Mouse (Mus musculus) midbrain, embryonic 13.5 days (tissue): Measurements from ENCODE around the gene Med23. TPM values are rescaled to one million over a fixed set of nuclear protein-coding genes. Genes with fewer than 3 reads are reported as not detected.

ENCODE experiments used
- ATAC-seq: fragments of 200-750 bp; cut with Nextera tagmentation; 2 replicates; pipeline ENCODE4 v1.8.0; 2017; ENCODE audit warnings: mild to moderate bottlenecking, moderate TSS enrichment, moderate library complexity
- H3K27ac ChIP-seq: fragments of 300-500 bp; sonication (generic); 2 replicates; pipeline ENCODE4 v1.5.1; 2015; ENCODE audit warnings: inconsistent platforms, mild to moderate bottlenecking, moderate library complexity
- H3K27me3 ChIP-seq: fragments of 300-500 bp; sonication (generic); 2 replicates; pipeline ENCODE4 v1.6.1; 2015; ENCODE audit warnings: mild to moderate bottlenecking, inconsistent platforms
- H3K36me3 ChIP-seq: fragments of 300-500 bp; sonication (generic); 2 replicates; pipeline ENCODE4 v1.6.1; 2015; ENCODE audit warnings: mild to moderate bottlenecking, inconsistent platforms
- H3K4me1 ChIP-seq: fragments of 300-500 bp; sonication (generic); replicated peaks from 2 replicates; pipeline ENCODE4 v1.6.1; 2015; ENCODE audit warnings: inconsistent platforms
- H3K4me2 ChIP-seq: fragments of 300-500 bp; sonication (generic); replicated peaks from 2 replicates; pipeline ENCODE4 v1.6.1; 2015; ENCODE audit warnings: moderate library complexity, mild to moderate bottlenecking, inconsistent platforms
- H3K4me3 ChIP-seq: fragments of 300-500 bp; sonication (generic); replicated peaks from 2 replicates; pipeline ENCODE4 v1.5.1; 2015; ENCODE audit warnings: mild to moderate bottlenecking, inconsistent platforms
- H3K9ac ChIP-seq: fragments of 300-500 bp; sonication (generic); replicated peaks from 2 replicates; pipeline ENCODE4 v1.6.1; 2015; ENCODE audit warnings: mild to moderate bottlenecking, inconsistent platforms
- H3K9me3 ChIP-seq: fragments of 300-500 bp; sonication (generic); 2 replicates; pipeline ENCODE4 v1.6.1; 2016; ENCODE audit warnings: mild to moderate bottlenecking, inconsistent platforms
- WGBS: fragments of 180-500 bp; shearing (Covaris S2); methylation state at CpG from one replicate; pipeline ENCODE4 v1.1.7; 2015; 5-methylcytosine and 5-hydroxymethylcytosine counted together
- polyA plus RNA-seq: library from polyadenylated mRNA; unstranded; fragments of >200 nt; fragmentation: Nextera tagmentation; extraction: Ambion mirVana; gene quantifications from 2 replicates; pipeline ENCODE4 v1.2.1, GENCODE M21; 2015

Gene Med23
- polyA plus RNA-seq, result 30.5 and 32.8 TPM in 2 replicates

DNA sequence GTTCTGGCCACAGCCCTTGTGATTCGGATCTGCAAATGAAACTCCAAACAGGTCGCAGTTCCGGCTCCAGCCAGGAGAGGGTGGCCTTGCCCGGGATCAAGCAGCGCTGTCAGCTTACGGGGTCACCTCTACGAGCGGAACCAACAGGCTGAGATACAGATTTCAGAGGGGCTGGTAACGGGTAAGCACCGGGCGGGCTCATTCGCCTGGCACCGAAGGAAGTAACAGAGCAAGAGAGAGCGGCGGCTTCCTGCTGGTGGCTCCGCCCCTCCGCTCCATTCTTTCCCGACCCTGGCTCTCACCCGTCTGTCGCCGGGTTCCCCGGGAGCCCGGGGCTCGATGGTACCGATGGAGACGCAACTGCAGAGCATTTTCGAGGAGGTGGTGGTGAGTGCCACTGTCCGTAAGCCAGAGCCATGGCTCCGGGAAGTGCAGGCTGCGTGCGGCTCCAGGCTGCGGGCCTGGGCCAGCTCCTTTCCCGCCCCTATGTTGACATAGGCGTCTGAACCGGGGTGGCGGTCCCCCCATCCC lies at the start of gene Med23:
Gene Med23, plus strand, starts transcription at position 227 of the 531 bp plus-strand sequence.
- Histone ChIP-seq H3K9ac (peak within 1 kb of the TSS; percentile 92), H3K4me2 (peak within 1 kb of the TSS; percentile 71), H3K36me3 (peaks cover 30% of the 10 kb centered on the region), H3K4me3 (peak within 1 kb of the TSS; percentile 90), H3K27ac (peak within 1 kb of the TSS; percentile 39), H3K27me3 (no peaks in the 10 kb centered on the region), H3K4me1 (peaks cover 3% of the 10 kb centered on the region), H3K9me3 (no peaks in the 10 kb centered on the region)
- WGBS, result under 1% methylated on average over 36 of the region's 36 CpGs
- peak; percentile 100 for ATAC-seq

DNA sequence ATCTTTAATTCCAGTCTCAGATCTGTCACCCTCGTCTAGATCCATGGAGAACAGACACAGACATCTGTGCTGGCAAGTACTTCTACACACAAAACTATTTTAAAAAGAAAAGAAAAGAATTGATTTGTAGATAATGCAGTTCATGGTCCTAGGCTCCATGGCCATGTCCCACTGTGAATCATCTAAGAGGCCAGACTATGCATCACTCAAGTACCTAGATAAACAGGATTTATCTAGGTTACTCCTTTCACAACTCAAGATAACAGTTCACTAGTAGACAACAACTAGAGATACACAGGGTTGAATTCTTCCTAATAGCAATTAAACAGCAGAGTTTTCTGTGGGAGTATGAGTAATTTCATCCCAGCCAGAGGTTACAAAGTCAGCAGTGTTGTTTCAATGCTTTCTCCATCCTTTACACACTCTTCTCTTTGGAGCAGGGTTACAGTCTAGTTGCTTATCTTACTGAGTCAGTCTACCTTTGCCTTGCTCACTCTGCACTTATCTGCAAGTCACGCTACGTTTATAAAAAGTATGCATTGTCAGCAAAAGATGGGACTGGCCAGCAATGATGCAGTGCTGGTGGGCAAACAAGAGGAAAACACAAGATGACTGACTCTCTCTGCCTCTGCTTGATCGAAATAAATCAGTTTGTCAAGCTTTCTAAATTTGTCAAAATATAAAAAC lies 47.7 kb upstream of the Med23 start:
- peaks cover 8% of the 10 kb centered on the region for H3K4me1 ChIP-seq
- no peak overlapping the region for H3K27ac ChIP-seq
- H3K4me3 ChIP-seq, result no peak overlapping the region
- no peaks in the 10 kb centered on the region for H3K27me3 ChIP-seq
- no peak for ATAC-seq
- no peaks in the 10 kb centered on the region for H3K9me3 ChIP-seq
- H3K4me2 ChIP-seq, result no peak overlapping the region
- H3K36me3 ChIP-seq, result no peaks in the 10 kb centered on the region; the same call in 1 of the 2 replicates
- 88% methylated on average over 4 of the region's 4 CpGs for WGBS
- H3K9ac ChIP-seq, result no peak overlapping the region

DNA sequence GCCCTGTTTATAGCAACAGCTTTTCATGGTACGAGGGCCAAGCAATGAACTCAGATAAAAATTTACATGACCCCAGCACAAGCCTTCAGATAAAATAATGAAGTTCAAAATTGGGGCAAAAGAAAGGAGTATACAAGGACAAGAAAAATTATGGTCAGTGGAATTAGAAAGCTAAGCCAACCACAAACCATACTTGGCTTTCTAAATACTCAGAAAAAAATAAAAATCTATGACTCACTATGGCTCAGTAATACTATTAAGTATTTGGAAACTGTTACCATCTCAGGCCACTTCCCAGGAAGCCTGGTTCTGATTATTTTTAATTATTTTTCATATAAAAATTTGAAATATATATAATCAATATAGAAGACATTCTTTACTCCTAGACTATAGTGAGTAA lies 46.9 kb upstream of the Med23 start:
- H3K36me3 ChIP-seq, result no peaks in the 10 kb centered on the region; the same call in 1 of the 2 replicates
- peaks cover 8% of the 10 kb centered on the region for H3K4me1 ChIP-seq
- H3K9me3 ChIP-seq, result no peaks in the 10 kb centered on the region
- no peak overlapping the region for H3K9ac ChIP-seq
- ATAC-seq, result no peak
- H3K4me2 ChIP-seq, result no peak overlapping the region
- 97% methylated on average over 1 of the region's 1 CpGs for WGBS
- no peak overlapping the region for H3K27ac ChIP-seq
- H3K4me3 ChIP-seq, result no peak overlapping the region
- no peaks in the 10 kb centered on the region for H3K27me3 ChIP-seq

DNA sequence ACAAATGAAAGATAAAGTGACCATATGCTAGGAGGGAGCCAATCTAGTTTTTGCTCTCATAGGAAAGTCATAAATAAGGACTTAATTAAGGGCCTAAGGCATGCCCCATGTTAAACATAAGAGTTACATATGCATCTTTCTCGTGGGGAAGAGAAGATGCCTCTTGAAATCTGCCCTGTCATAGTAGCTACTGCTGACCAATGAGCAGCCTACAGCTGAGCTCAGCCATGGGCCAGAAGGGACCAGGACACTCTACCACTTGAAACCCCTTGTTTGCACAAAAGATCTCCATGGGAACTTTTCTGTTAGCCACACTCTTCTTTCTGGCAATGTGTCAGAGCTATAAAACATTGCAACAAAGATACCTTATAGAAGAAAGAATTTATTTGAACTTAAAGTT lies 46.5 kb upstream of the Med23 start:
- 54% methylated on average over 1 of the region's 1 CpGs for WGBS
- Histone ChIP-seq H3K4me2 (no peak overlapping the region), H3K4me1 (peaks cover 8% of the 10 kb centered on the region), H3K4me3 (no peak overlapping the region), H3K9ac (no peak overlapping the region), H3K36me3 (no peaks in the 10 kb centered on the region; the same call in 1 of the 2 replicates), H3K27ac (no peak overlapping the region), H3K9me3 (no peaks in the 10 kb centered on the region), H3K27me3 (no peaks in the 10 kb centered on the region)
- ATAC-seq, result no peak

DNA sequence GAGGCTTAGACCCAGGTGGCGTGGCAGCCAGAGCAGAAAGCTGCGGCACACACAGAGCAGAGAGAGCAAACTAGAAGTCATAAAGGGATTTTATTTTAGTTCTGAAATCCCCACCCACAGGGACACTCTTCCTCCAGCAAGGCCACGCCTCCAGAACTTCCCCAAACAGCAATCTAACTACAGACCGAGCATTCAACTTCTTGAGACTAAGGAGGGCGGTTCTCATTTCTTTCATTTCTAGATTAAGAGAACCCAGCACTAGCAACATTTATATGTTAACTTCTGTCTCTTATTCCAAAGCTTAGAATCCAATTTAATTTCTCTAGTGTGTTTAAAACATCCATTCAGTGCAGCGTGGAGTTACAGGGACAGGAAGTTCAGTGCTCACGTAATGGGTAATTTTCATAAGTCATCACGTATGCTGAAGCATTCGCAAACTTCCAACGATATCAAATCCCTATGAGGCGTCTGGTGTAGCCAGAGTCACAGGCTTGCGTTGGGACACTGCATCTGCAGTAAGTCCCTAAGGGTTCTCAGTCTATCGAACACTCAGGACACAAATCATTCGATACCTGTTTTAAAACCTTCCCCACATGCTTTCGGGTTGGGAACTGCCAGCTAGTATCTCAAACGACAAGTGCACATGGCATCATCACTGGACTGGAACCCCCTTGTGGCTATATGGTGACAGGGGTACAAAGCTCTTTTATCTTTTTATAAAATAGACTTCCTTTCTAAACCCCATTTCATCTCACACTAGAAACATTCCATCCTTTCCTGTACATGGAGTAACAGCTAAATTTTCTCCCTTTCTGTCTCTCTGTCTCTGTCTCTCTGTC lies 45.9 kb upstream of the Med23 start:
- Histone ChIP-seq H3K4me3 (no peak overlapping the region), H3K36me3 (no peaks in the 10 kb centered on the region; the same call in 1 of the 2 replicates), H3K27ac (no peak overlapping the region), H3K9me3 (no peaks in the 10 kb centered on the region), H3K27me3 (no peaks in the 10 kb centered on the region), H3K4me2 (no peak overlapping the region), H3K4me1 (peaks cover 8% of the 10 kb centered on the region), H3K9ac (no peak overlapping the region)
- WGBS, result 85% methylated on average over 16 of the region's 16 CpGs
- no peak for ATAC-seq

DNA sequence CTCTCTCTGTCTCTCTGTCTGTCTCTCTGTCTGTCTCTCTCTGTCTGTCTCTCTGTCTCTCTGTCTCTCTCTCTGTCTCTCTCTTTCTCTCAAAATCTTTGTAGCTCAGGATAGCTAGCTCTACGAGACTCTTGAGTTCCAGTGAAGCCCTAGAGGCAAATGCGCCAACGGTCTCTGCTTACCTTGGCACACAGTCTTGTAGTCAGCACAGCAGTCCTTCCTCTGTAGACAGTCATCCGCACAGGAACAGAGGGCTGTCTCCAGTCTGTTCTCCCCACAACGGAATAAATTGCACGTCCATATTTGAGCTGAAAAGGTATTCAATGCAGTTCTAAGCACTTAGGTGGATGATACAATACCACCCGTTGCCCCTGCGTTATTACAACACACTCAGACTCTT lies 45.2 kb upstream of the Med23 start:
- no peak for ATAC-seq
- no peaks in the 10 kb centered on the region; the same call in 1 of the 2 replicates for H3K36me3 ChIP-seq
- H3K4me1 ChIP-seq, result peaks cover 8% of the 10 kb centered on the region
- H3K4me3 ChIP-seq, result no peak overlapping the region
- H3K27ac ChIP-seq, result no peak overlapping the region
- H3K9ac ChIP-seq, result no peak overlapping the region
- H3K9me3 ChIP-seq, result no peaks in the 10 kb centered on the region
- 84% methylated on average over 8 of the region's 8 CpGs for WGBS
- H3K27me3 ChIP-seq, result no peaks in the 10 kb centered on the region
- no peak overlapping the region for H3K4me2 ChIP-seq

DNA sequence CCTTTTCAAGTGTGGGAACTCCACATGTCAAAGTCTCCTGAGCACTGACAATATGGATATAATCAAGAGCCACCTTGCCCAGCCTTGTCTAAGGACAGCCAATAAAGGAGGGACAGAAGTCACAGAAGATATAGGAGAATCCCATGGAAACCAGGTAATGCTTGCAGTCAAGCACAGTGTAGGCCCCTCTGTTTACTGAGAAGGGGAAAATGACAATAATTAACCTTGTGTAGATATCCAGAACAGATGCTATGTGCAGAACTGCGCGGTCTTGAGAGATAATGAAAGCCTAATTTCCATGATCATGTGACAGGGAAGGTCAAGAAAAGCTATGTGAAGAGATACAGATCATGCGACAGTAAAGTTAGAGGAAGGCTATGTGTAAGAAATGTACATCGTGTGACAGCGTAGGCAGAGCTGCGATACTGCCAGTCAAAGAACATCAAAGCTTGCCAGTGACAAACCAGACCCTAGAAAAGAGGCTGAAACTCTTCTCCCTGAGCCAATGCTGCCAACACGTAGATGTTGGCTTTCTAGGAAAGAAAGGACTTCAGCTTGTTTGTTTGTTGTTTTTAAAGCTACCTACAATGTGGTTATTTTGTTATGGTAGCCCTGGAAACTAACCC lies 44.2 kb upstream of the Med23 start:
- no peak for ATAC-seq
- WGBS, result 82% methylated on average over 7 of the region's 7 CpGs
- Histone ChIP-seq H3K4me2 (peak overlapping the region; percentile 20; the same call in 1 of the 2 replicates), H3K9ac (no peak overlapping the region), H3K27ac (no peak overlapping the region), H3K27me3 (no peaks in the 10 kb centered on the region), H3K36me3 (no peaks in the 10 kb centered on the region; the same call in 1 of the 2 replicates), H3K9me3 (no peaks in the 10 kb centered on the region), H3K4me3 (no peak overlapping the region), H3K4me1 (peaks cover 8% of the 10 kb centered on the region)

DNA sequence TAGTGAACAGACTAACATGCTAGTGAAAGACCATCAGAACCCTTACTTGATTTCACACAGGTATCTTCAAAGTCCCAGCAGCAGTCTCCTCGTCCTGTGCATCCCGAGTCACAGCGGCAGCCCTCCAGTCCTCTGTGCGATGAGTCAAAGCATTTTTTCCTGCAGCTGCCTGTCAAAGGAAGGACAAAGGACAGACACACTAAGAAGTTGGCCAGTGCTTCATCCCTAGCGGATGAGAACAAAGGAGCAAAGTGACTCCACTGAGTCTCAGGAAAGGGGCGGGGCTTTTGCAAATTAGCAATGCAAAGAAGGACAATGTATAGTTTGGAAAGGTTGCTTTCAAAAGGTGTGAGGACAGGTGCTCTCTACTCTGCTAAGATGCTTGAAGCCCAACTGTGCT lies 43.7 kb upstream of the Med23 start:
- WGBS, result 7% methylated on average over 6 of the region's 6 CpGs
- Histone ChIP-seq H3K4me1 (peaks cover 8% of the 10 kb centered on the region), H3K4me3 (no peak overlapping the region), H3K9me3 (no peaks in the 10 kb centered on the region), H3K27me3 (no peaks in the 10 kb centered on the region), H3K4me2 (peak overlapping the region; percentile 20; the same call in 1 of the 2 replicates), H3K27ac (no peak overlapping the region), H3K9ac (0 out of 2 replicates have a peak overlapping the region, but pooled peaks have one; percentile 28), H3K36me3 (no peaks in the 10 kb centered on the region)
- ATAC-seq, result peak; percentile 71

DNA sequence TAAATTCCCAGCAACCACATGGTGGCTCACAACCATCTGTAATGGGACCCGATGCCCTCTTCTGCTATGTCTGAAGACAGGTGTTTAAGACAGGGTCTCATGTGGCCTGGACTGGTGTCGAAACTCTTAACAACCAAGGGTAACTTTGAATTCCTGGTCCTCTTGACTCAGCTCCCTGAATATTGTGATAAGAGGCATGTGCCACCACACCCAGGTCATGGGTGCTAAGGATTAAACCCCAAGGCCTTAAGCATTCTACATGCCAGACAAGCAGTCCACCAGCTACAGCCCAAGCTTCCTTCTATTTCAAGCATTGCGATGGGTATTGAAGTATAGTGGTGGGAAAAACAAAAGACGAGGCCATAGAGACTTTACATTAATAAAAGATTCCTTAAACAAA lies 41.6 kb upstream of the Med23 start:
- no peak overlapping the region for H3K4me2 ChIP-seq
- H3K4me3 ChIP-seq, result no peak overlapping the region
- no peaks in the 10 kb centered on the region for H3K9me3 ChIP-seq
- H3K27me3 ChIP-seq, result no peaks in the 10 kb centered on the region
- H3K4me1 ChIP-seq, result peaks cover 8% of the 10 kb centered on the region
- no peak for ATAC-seq
- 98% methylated on average over 4 of the region's 4 CpGs for WGBS
- no peak overlapping the region for H3K9ac ChIP-seq
- H3K27ac ChIP-seq, result no peak overlapping the region
- H3K36me3 ChIP-seq, result no peaks in the 10 kb centered on the region

DNA sequence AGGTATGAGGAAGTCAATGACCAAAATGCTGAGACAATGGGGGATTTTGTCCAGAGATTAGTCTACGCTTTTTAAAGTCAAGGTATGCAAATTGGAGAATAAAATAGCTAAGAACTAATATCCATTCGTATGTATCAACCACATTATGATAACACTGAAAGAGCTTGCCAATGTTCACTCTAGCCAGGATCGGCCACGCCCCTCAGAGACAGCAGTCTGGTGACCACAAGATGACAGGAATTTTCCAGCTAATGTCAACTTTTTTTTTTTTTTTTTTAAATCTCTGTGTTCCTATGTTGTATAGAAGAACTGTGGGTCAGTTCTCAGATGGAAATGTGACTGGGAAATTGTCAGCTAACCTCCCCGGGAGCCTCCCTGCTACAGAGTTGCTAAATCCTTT lies 39.3 kb upstream of the Med23 start:
- no peak overlapping the region for H3K27ac ChIP-seq
- no peak overlapping the region for H3K4me2 ChIP-seq
- WGBS, result 88% methylated on average over 5 of the region's 5 CpGs
- ATAC-seq, result no peak
- H3K4me1 ChIP-seq, result peaks cover 19% of the 10 kb centered on the region
- no peak overlapping the region for H3K9ac ChIP-seq
- H3K9me3 ChIP-seq, result no peaks in the 10 kb centered on the region
- H3K4me3 ChIP-seq, result no peak overlapping the region
- H3K36me3 ChIP-seq, result no peaks in the 10 kb centered on the region
- H3K27me3 ChIP-seq, result no peaks in the 10 kb centered on the region

DNA sequence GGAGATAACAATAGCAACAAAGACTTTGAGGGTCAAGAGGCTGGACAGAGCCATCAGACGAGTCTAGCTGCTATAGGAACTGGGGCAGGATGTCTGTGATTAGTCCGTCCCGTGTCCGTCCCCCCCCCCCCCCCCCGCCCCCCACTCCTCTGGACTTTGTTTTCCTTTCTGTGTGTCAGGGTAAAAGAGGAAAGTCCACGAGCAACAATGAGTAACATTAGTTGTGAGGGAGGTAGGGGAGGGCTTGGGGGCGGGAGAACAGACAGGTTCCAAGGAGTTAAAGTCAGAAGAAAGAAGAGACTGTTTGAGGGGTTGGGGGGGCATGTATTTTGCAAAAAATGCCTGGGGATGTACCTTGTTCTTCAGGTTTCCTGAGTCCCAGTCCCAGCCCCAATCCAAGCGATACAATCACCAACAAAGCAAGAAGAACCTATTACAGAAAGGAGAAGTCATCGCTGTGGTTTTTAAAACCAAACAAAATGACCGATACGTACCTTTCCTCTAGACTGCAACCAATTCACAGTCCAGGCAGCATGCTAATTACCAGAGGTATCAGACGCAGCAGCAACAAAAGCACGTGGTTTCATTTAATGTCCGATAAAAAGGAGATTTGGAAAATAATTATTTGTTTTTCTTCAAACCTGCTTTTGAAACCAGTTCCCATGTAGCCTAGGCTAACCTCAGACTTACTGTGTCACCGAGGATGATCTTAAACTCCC lies 38.2 kb upstream of the Med23 start:
- 75% methylated on average over 14 of the region's 15 CpGs for WGBS
- no peak for ATAC-seq
- Histone ChIP-seq H3K36me3 (no peaks in the 10 kb centered on the region), H3K4me3 (no peak overlapping the region), H3K4me2 (no peak overlapping the region), H3K9me3 (no peaks in the 10 kb centered on the region), H3K27ac (no peak overlapping the region), H3K27me3 (no peaks in the 10 kb centered on the region), H3K4me1 (peaks cover 22% of the 10 kb centered on the region), H3K9ac (no peak overlapping the region)
